Mouse (Mus musculus) cerebellum, adult 2 months (tissue): ENCODE results near the gene Il17f. TPM values are rescaled to one million over a fixed set of nuclear protein-coding genes. Genes with fewer than 3 reads are reported as not detected.

ENCODE experiments used
- DNase-seq, 2 experiments: peaks; one replicate each; pipeline ENCODE4 v3.0.0; 2021
- H3K27ac ChIP-seq: fragments of 200-500 bp; 2 replicates; pipeline ENCODE4 v1.5.1; 2012; ENCODE audit warnings: low read length, control low read depth, inconsistent platforms; ENCODE audit not compliant: insufficient read depth
- H3K27me3 ChIP-seq: fragments of 200-500 bp; 2 replicates; pipeline ENCODE4 v1.6.1; 2012; ENCODE audit warnings: inconsistent platforms, mild to moderate bottlenecking, low read length, moderate library complexity; ENCODE audit not compliant: control insufficient read depth, insufficient read depth
- H3K4me1 ChIP-seq: fragments of 200-500 bp; 2 replicates; pipeline ENCODE4 v1.6.1; 2011; ENCODE audit warnings: low read length; ENCODE audit not compliant: control insufficient read depth, insufficient read depth
- H3K4me3 ChIP-seq: fragments of 200-500 bp; replicated peaks from 2 replicates; pipeline ENCODE3; 2011; ENCODE audit warnings: mild to moderate bottlenecking, low read depth, low read length, control low read depth; ENCODE audit not compliant: insufficient read depth
- CTCF ChIP-seq: fragments of 200-500 bp; IDR thresholded peaks from 2 replicates; pipeline ENCODE4 v1.5.1; 2011; ENCODE audit warnings: low read depth, mild to moderate bottlenecking, control low read depth, low read length, moderate library complexity, borderline replicate concordance; ENCODE audit not compliant: insufficient read depth
- POLR2A ChIP-seq: fragments of 200-500 bp; IDR thresholded peaks from 2 replicates; pipeline ENCODE4 v1.6.1; 2011; ENCODE audit warnings: low read length, control low read depth, borderline replicate concordance; ENCODE audit not compliant: insufficient read depth
- WGBS: fragments of 180-500 bp; shearing (Covaris S2); methylation state at CpG from one replicate; pipeline ENCODE4 v1.1.7; 2018; 5-methylcytosine and 5-hydroxymethylcytosine counted together
- polyA plus RNA-seq: library from polyadenylated mRNA; depleted of rRNA; stranded (reverse); fragments of >200 nt; gene quantifications from 2 replicates; pipeline ENCODE4 v1.2.3, GENCODE M21; 2012

The Il17f gene
- polyA plus RNA-seq, 1 experiment = not detected

- Histone ChIP-seq H3K4me1 (no peaks in the 10 kb centered on the region), H3K4me3 (no peak overlapping the region), H3K27ac (no peak overlapping the region), H3K27me3 (no peaks in the 10 kb centered on the region)
- 80% methylated on average over 2 of the region's 2 CpGs for WGBS
- TF ChIP-seq CTCF (no peak), POLR2A (no peak)
- DNase-seq = no peak
These were observed 33.5 kb upstream of the Il17f start for GRCm38 (mm10) chr1:20823906-20824305.

- no peaks in the 10 kb centered on the region for H3K4me1 ChIP-seq
- WGBS = 57% methylated on average over 4 of the region's 4 CpGs
- H3K27me3 ChIP-seq = no peaks in the 10 kb centered on the region
- TF ChIP-seq POLR2A (no peak), CTCF (no peak)
- H3K4me3 ChIP-seq = no peak overlapping the region
- no peak overlapping the region for H3K27ac ChIP-seq
- no peak for DNase-seq
These were observed 33.1 kb upstream of the Il17f start for GRCm38 (mm10) chr1:20823471-20823870.

DNA sequence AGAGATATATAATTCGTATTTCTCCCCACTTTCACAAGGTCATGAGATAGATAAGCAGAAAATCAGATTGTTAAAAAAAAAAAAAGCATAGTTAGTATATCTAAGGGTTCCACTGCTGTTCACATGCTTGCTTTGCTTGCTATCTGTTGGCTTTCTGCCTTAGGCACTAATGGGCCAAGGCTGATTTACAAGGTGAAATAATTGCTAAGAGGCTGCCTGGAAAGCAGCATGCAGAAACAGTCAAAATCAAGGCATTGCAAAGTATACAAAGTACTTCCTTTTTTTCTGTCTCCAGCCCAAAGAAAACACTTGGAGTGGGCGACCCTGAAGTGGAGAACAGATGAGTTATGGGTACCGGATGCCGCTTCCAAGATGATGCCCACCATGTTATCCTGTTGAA lies 30.5 kb upstream of the Il17f start:
- Histone ChIP-seq H3K27me3 (no peaks in the 10 kb centered on the region), H3K27ac (no peak overlapping the region), H3K4me3 (no peak overlapping the region), H3K4me1 (no peaks in the 10 kb centered on the region)
- DNase-seq = no peak
- TF ChIP-seq CTCF = no peak
- TF ChIP-seq POLR2A = no peak
- WGBS = 83% methylated on average over 4 of the region's 4 CpGs

DNA sequence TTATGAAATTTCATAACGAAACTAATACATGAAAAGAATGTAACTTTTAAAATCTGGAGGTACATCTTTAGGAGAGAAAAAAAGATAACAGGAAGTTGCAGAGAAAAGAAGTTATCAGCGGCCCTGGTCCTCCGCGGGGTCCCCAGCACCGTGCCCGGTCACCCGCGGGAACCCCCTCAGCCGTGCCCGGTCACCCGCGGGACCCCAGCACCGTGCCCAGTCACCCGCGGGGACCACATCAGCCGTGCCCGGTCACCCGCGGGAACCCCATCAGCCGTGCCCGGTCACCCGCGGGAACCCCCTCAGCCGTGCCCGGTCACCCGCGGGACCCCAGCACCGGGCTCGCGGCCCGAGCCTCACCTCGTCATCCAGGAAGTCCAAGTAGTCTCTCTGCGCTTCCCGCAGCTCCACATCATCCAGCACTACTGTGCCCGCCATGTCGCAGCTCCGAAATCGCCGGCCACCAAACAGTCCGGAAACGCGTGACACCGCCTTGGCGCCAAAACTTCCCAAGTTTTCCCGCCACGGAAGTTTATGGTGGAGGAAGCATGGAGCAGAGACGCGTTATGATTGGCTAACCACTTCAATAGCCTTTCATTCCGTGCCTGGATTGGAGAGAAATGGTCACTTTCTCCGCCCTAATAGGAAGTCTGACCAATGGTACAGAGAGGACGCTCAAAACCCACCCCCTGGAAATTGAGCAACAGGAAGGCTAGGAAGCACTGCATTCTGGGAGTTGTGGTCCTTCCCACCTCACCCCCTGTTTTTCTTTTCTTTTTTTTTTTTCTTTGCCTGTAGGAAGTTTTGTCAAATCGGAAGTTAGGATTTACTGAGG lies 29.6 kb upstream of the Il17f start, which contains the start of gene Mcm3:
Mcm3 (minus strand) TSS at position 542 of the 835 bp plus-strand sequence.
- WGBS = under 1% methylated on average over 52 of the region's 52 CpGs
- peak; percentile 84 to 94 for DNase-seq
- Histone ChIP-seq H3K4me1 (no peaks in the 10 kb centered on the region), H3K27me3 (no peaks in the 10 kb centered on the region), H3K4me3 (peak within 1 kb of the TSS; percentile 82), H3K27ac (no peak within 1 kb of the TSS)
- TF ChIP-seq POLR2A = no peak
- no peak for TF ChIP-seq CTCF

DNA sequence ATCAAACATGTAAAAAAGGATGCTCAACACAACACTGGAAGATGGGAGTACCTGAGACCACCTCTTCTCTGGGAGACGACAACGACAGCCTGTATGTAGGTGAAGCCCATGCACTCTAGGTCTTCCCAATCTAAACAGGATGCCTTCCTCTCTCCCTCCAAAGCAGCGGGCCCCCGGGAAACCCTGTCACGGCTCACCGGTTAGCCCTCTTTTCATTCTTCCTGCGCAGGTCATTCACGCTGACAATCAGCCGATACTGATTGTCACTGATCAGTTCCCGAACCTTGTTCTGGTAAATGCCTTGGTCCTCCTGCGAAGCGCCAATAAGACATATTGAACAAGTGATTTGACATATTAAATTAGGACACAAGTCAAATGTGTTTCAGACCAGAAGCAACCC lies 27.2 kb upstream of the Il17f start:
- 23% methylated on average over 12 of the region's 12 CpGs for WGBS
- DNase-seq = no peak
- Histone ChIP-seq H3K27ac (no peak overlapping the region), H3K27me3 (no peaks in the 10 kb centered on the region), H3K4me1 (no peaks in the 10 kb centered on the region), H3K4me3 (no peak overlapping the region)
- TF ChIP-seq CTCF (no peak), POLR2A (no peak)

GRCm38 (mm10) chr1:20817172-20817571 lies 26.8 kb upstream of the Il17f start:
- no peak for TF ChIP-seq CTCF
- no peak for TF ChIP-seq POLR2A
- DNase-seq = no peak
- no peak overlapping the region for H3K27ac ChIP-seq
- H3K4me3 ChIP-seq = no peak overlapping the region
- no peaks in the 10 kb centered on the region for H3K27me3 ChIP-seq
- 67% methylated on average over 9 of the region's 9 CpGs for WGBS
- no peaks in the 10 kb centered on the region for H3K4me1 ChIP-seq

DNA sequence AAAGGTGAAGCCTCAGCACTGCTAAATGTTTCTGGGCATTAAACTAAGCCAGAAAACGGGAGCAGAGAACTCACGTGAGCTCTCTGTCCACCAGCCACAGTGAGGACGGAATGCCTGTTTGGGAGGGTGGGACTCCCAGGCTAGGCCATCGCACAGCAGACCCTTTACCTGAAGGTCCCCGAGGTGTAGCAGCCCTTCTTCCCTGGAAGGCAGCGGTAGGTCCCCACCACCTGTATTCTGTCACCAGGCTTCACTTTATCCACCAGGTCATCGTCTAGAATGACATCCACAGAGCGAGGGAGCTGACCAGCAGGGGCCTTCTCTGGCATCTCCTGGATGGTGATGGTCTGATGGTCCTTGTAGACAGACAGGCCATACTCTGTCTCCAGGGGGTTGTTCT lies 24.1 kb upstream of the Il17f start:
- 90% methylated on average over 8 of the region's 8 CpGs for WGBS
- Histone ChIP-seq H3K4me1 (no peaks in the 10 kb centered on the region; the same call in 1 of the 2 replicates), H3K27ac (no peak overlapping the region), H3K4me3 (no peak overlapping the region), H3K27me3 (no peaks in the 10 kb centered on the region)
- TF ChIP-seq POLR2A (no peak), CTCF (no peak)
- DNase-seq = no peak

DNA sequence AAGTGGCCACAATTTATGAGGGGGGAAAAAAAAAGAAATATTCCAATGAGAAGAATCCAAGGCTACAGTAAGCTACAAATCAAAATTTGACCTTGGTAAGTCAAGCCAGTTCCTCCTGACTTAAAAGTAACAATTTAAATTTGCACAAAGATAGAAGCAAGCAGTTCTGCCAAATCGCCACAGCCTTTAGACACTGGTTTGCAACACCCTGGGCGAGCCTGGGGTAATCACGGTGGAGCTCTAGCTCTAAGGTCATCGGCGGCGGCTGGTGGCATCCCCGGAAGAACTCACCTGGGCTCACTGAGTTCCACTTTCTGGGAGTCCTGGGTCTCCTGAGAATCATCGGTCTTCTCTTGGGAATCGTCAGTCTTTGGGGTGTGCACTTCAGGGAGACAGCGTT lies 14.1 kb upstream of the Il17f start:
- Histone ChIP-seq H3K4me3 (no peak overlapping the region), H3K27me3 (no peaks in the 10 kb centered on the region), H3K4me1 (no peaks in the 10 kb centered on the region), H3K27ac (no peak overlapping the region)
- DNase-seq = no peak
- TF ChIP-seq CTCF = no peak
- no peak for TF ChIP-seq POLR2A
- 95% methylated on average over 10 of the region's 10 CpGs for WGBS
